Mouse (Mus musculus) lung, embryonic 14.5 days (tissue): Measurements from ENCODE around the gene Rims1. TPM values are rescaled to one million over a fixed set of nuclear protein-coding genes. Genes with fewer than 3 reads are reported as not detected.

Source experiments
- ATAC-seq: fragments of 200-750 bp; cut with Nextera tagmentation; 2 replicates; pipeline ENCODE4 v1.8.0; 2017; ENCODE audit warnings: mild to moderate bottlenecking, moderate TSS enrichment, moderate library complexity; ENCODE audit not compliant: insufficient read depth
- DNase-seq: peaks from one replicate; pipeline ENCODE4 v3.0.0-alpha.2; 2015
- H3K27ac ChIP-seq: fragments of 300-500 bp; sonication (generic); 2 replicates; pipeline ENCODE4 v1.5.1; 2014; ENCODE audit warnings: low read depth, mild to moderate bottlenecking, moderate library complexity
- H3K27me3 ChIP-seq: fragments of 300-500 bp; sonication (generic); 2 replicates; pipeline ENCODE4 v1.6.1; 2014; ENCODE audit warnings: low read length, control low read depth; ENCODE audit not compliant: insufficient read depth
- H3K36me3 ChIP-seq: fragments of 300-500 bp; sonication (generic); 2 replicates; pipeline ENCODE4 v1.6.1; 2014; ENCODE audit warnings: control low read depth; ENCODE audit not compliant: insufficient read depth
- H3K4me1 ChIP-seq: fragments of 300-500 bp; sonication (generic); 2 replicates; pipeline ENCODE4 v1.6.1; 2014; ENCODE audit warnings: antibody characterized with exemption, control low read depth; ENCODE audit not compliant: insufficient read depth
- H3K4me2 ChIP-seq: fragments of 300-500 bp; sonication (generic); 2 replicates; pipeline ENCODE4 v1.6.1; 2014; ENCODE audit warnings: mild to moderate bottlenecking
- H3K4me3 ChIP-seq: fragments of 300-500 bp; sonication (generic); 2 replicates; pipeline ENCODE4 v1.5.1; 2014; ENCODE audit warnings: low read depth, low read length
- H3K9ac ChIP-seq: fragments of 300-500 bp; sonication (generic); 2 replicates; pipeline ENCODE4 v1.6.1; 2014
- H3K9me3 ChIP-seq: fragments of 300-500 bp; sonication (generic); 2 replicates; pipeline ENCODE4 v1.6.1; 2016; ENCODE audit warnings: low read depth, low read length, control low read depth
- CTCF ChIP-seq: IDR thresholded peaks from 2 replicates; pipeline ENCODE4 v1.5.1; 2016; ENCODE audit warnings: antibody characterized with exemption, low read depth
- WGBS: fragments of 180-500 bp; shearing (Covaris S2); extraction: QIAGEN DNeasy Blood & Tissue Kit; methylation state at CpG from one replicate; pipeline ENCODE4 v1.1.7; 2014; 5-methylcytosine and 5-hydroxymethylcytosine counted together
- polyA plus RNA-seq: library from polyadenylated mRNA; unstranded; fragments of >200 nt; fragmentation: Nextera tagmentation; extraction: Ambion mirVana; gene quantifications from 2 replicates; pipeline ENCODE4 v1.2.1, GENCODE M21; 2014

Rims1 gene
- polyA plus RNA-seq, 1 experiment from 2014 or later = 3.3 TPM

GRCm38 (mm10) chr1:22797091-22797490 lies 8.7 kb downstream of the Rims1 start:
- no peak for TF ChIP-seq CTCF
- Histone ChIP-seq H3K27ac (no peak overlapping the region), H3K9me3 (no peaks in the 10 kb centered on the region), H3K4me3 (no peak overlapping the region), H3K4me1 (peaks cover 5% of the 10 kb centered on the region), H3K4me2 (no peak overlapping the region), H3K9ac (no peak overlapping the region), H3K36me3 (no peaks in the 10 kb centered on the region), H3K27me3 (no peaks in the 10 kb centered on the region)
- DNase-seq = no peak
- WGBS = 63% methylated on average over 5 of the region's 5 CpGs
- no peak for ATAC-seq

GRCm38 (mm10) chr1:22789391-22789909 lies 16.3 kb downstream of the Rims1 start:
- Histone ChIP-seq H3K9ac (no peak overlapping the region), H3K36me3 (no peaks in the 10 kb centered on the region), H3K4me3 (no peak overlapping the region), H3K9me3 (no peaks in the 10 kb centered on the region), H3K27me3 (no peaks in the 10 kb centered on the region), H3K4me2 (no peak overlapping the region), H3K27ac (no peak overlapping the region), H3K4me1 (no peaks in the 10 kb centered on the region)
- DNase-seq (no peak), ATAC-seq (no peak)
- TF ChIP-seq CTCF = no peak
- 38% methylated on average over 7 of the region's 7 CpGs for WGBS

- DNase-seq (no peak), ATAC-seq (no peak)
- Histone ChIP-seq H3K27ac (no peak overlapping the region), H3K9me3 (no peaks in the 10 kb centered on the region), H3K4me2 (no peak overlapping the region), H3K36me3 (no peaks in the 10 kb centered on the region), H3K4me1 (no peaks in the 10 kb centered on the region), H3K4me3 (no peak overlapping the region), H3K9ac (no peak overlapping the region), H3K27me3 (no peaks in the 10 kb centered on the region)
- 89% methylated on average over 5 of the region's 5 CpGs for WGBS
- TF ChIP-seq CTCF = no peak
These were observed 18.2 kb downstream of the Rims1 start for GRCm38 (mm10) chr1:22787616-22788015.

GRCm38 (mm10) chr1:22770530-22771254 lies 35.1 kb downstream of the Rims1 start:
- DNase-seq (no peak), ATAC-seq (no peak)
- H3K36me3 ChIP-seq = no peaks in the 10 kb centered on the region
- H3K27ac ChIP-seq = no peak overlapping the region
- no peaks in the 10 kb centered on the region for H3K27me3 ChIP-seq
- 68% methylated on average over 7 of the region's 7 CpGs for WGBS
- H3K9ac ChIP-seq = no peak overlapping the region
- no peak overlapping the region for H3K4me2 ChIP-seq
- no peak for TF ChIP-seq CTCF
- H3K9me3 ChIP-seq = no peaks in the 10 kb centered on the region
- no peak overlapping the region for H3K4me3 ChIP-seq
- no peaks in the 10 kb centered on the region for H3K4me1 ChIP-seq

- 62% methylated on average over 4 of the region's 4 CpGs for whole genome bisulfite sequencing
- Histone ChIP-seq H3K4me2 (no peak overlapping the region), H3K9me3 (no peaks in the 10 kb centered on the region), H3K4me1 (no peaks in the 10 kb centered on the region), H3K36me3 (no peaks in the 10 kb centered on the region), H3K27me3 (no peaks in the 10 kb centered on the region), H3K4me3 (no peak overlapping the region), H3K27ac (no peak overlapping the region), H3K9ac (no peak overlapping the region)
- ATAC-seq (no peak), DNase-seq (no peak)
- no peak for TF ChIP-seq CTCF
These were observed 42.4 kb downstream of the Rims1 start for GRCm38 (mm10) chr1:22763376-22763775.

GRCm38 (mm10) chr1:22762780-22763179 lies 43.0 kb downstream of the Rims1 start:
- DNase-seq = no peak
- Histone ChIP-seq H3K4me3 (no peak overlapping the region), H3K36me3 (no peaks in the 10 kb centered on the region), H3K27me3 (no peaks in the 10 kb centered on the region), H3K4me2 (no peak overlapping the region), H3K27ac (no peak overlapping the region), H3K9me3 (no peaks in the 10 kb centered on the region), H3K4me1 (no peaks in the 10 kb centered on the region), H3K9ac (no peak overlapping the region)
- ATAC-seq = no peak
- no peak for TF ChIP-seq CTCF
- WGBS = 79% methylated on average over 5 of the region's 5 CpGs

GRCm38 (mm10) chr1:22750536-22750935 lies 55.3 kb downstream of the Rims1 start:
- H3K9ac ChIP-seq = no peak overlapping the region
- no peak overlapping the region for H3K27ac ChIP-seq
- TF ChIP-seq CTCF = no peak
- no peaks in the 10 kb centered on the region for H3K27me3 ChIP-seq
- ATAC-seq (no peak), DNase-seq (no peak)
- no peak overlapping the region for H3K4me3 ChIP-seq
- H3K4me2 ChIP-seq = no peak overlapping the region
- no peaks in the 10 kb centered on the region for H3K4me1 ChIP-seq
- no peaks in the 10 kb centered on the region for H3K9me3 ChIP-seq
- WGBS = 72% methylated on average over 2 of the region's 2 CpGs
- no peaks in the 10 kb centered on the region for H3K36me3 ChIP-seq

- H3K36me3 ChIP-seq = no peaks in the 10 kb centered on the region
- H3K27me3 ChIP-seq = no peaks in the 10 kb centered on the region
- DNase-seq = no peak
- TF ChIP-seq CTCF = no peak
- ATAC-seq = no peak
- no peak overlapping the region for H3K27ac ChIP-seq
- no peaks in the 10 kb centered on the region for H3K9me3 ChIP-seq
- no peak overlapping the region for H3K4me2 ChIP-seq
- H3K4me1 ChIP-seq = no peaks in the 10 kb centered on the region
- H3K4me3 ChIP-seq = no peak overlapping the region
- H3K9ac ChIP-seq = no peak overlapping the region
- 78% methylated on average over 5 of the region's 5 CpGs for WGBS
These were observed 61.1 kb downstream of the Rims1 start for GRCm38 (mm10) chr1:22744655-22745054.
